Mouse (Mus musculus): Measurements from ENCODE around the gene Zdhhc7.

DNA sequence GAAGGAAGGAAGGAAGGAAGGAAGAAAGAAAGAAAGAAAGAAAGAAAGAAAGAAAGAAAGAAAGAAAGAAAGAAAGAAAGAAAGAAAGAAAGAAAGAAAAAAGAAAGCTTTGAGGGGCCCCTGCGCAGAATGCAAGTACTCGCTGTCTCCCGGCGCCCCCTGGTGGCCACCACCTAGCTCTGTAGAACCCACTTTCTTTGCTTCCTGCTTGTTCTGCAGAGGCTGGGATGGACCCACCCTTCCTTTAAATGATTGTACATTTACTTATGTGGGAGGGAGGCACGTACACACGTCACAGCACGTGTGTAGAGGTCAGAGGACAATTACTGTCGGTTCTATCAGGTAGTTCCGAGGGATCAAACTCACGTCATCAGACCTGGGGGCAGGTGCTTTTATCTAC is 23.2 kb downstream of the Zdhhc7 start:
- TF ChIP-seq POLR2A (IDR thresholded peaks at IDR 0.05; ENCODE audit: extremely low read depth, insufficient read depth, low read length) = no peak
- peak; percentile 65 for TF ChIP-seq CTCF (IDR thresholded peaks at IDR 0.05; ENCODE audit: extremely low read depth, insufficient read depth, low read length)
